Mouse (Mus musculus): ENCODE results near the gene Txnrd2. TPM values are rescaled to one million over a fixed set of nuclear protein-coding genes. Genes with fewer than 3 reads are reported as not detected.

Gene Txnrd2
- 83.7 and 91.8 TPM in 2 replicates for polyA plus RNA-seq (2014; fragmentation: Nextera tagmentation; extraction: Ambion mirVana)

DNA sequence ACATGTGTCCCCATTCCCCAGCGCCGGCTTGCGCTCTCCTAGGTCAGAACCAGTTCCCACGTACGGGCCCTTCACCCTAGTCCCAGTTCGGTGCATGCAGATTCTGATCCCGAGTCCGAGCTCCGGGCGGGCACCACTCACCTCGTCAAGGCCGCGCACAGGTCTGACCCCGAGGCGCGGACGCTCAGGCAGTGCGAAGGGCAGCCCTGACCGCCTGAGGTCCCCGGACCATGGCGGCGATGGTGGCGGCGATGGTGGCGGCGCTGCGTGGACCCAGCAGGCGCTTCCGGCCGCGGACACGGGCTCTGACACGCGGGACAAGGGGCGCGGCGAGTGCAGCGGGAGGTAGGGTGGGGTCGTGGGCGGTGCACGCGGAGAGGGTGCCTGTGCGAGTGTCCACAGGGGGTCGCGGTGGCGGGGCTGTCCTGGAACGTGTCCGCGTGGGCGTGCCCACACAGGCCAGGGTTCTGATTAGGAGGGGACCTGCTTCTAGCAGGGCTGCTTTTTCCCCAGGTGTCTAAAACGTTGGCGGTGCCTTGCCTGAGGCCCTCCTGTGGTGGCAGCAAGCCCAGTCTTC lies at the start of gene Txnrd2:
TSS of gene Txnrd2 (plus strand) at position 170 of the 577 bp plus-strand sequence.
- peak within 1 kb of the TSS; percentile 79 for H3K4me3 ChIP-seq (ENCODE audit: low read depth, low read length)
- no peaks in the 10 kb centered on the region for H3K27me3 ChIP-seq (replicated peaks; ENCODE audit: control insufficient read depth, insufficient read depth, low read length)
- DNase-seq (ENCODE audit: low spot score) (peak; percentile 80), ATAC-seq (replicated peaks; ENCODE audit: low FRiP score) (peak; percentile 65)
- H3K36me3 ChIP-seq (ENCODE audit: control insufficient read depth, insufficient read depth, low read length): peaks cover 11% of the 10 kb centered on the region; the same call in 1 of the 2 replicates
- WGBS: under 1% methylated on average over 52 of the region's 52 CpGs
- H3K9ac ChIP-seq (ENCODE audit: low read depth, low read length): peak within 1 kb of the TSS; percentile 87
- H3K9me3 ChIP-seq (ENCODE audit: control insufficient read depth, low read length): no peaks in the 10 kb centered on the region
- peaks cover 33% of the 10 kb centered on the region for H3K4me1 ChIP-seq (replicated peaks; ENCODE audit: control insufficient read depth, insufficient read depth, low read length)
- H3K4me2 ChIP-seq: peak within 1 kb of the TSS; percentile 88
- H3K27ac ChIP-seq (ENCODE audit: low read depth, low read length): peak within 1 kb of the TSS; percentile 86

DNA sequence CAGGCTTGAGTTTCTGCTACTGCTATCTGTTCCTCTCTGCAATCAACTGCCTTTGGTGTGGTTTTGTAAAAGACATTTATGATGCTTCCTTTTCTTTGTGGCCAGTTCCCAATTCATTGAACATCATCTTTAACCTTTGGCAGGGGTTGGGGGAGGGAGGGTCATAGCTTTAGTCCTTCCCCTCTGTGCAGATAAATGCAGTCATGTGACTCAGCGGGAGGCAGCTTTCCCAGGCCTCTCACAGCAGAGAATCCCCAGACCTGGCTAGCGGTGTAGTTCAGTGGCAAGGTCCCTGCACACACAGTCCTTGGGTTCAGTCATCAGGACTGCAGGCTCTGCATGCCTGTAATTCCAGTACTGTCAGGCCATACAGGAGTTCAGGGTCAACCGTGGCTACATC lies 49.0 kb upstream of the Txnrd2 start:
- H3K27ac ChIP-seq (ENCODE audit: low read depth, low read length): peak overlapping the region; percentile 28; the same call in 1 of the 2 replicates
- DNase-seq (ENCODE audit: low spot score) (no peak), ATAC-seq (replicated peaks; ENCODE audit: low FRiP score) (peak; percentile 78)
- H3K9ac ChIP-seq (ENCODE audit: low read depth, low read length): peak overlapping the region; percentile 45; the same call in 1 of the 2 replicates
- H3K4me2 ChIP-seq: no peak overlapping the region
- no peaks in the 10 kb centered on the region for H3K27me3 ChIP-seq (replicated peaks; ENCODE audit: control insufficient read depth, insufficient read depth, low read length)
- H3K4me3 ChIP-seq (ENCODE audit: low read depth, low read length): no peak overlapping the region
- H3K4me1 ChIP-seq (replicated peaks; ENCODE audit: control insufficient read depth, insufficient read depth, low read length): peaks cover 14% of the 10 kb centered on the region
- WGBS: 19% methylated on average over 3 of the region's 3 CpGs
- no peaks in the 10 kb centered on the region for H3K36me3 ChIP-seq (ENCODE audit: control insufficient read depth, insufficient read depth, low read length)
- no peaks in the 10 kb centered on the region for H3K9me3 ChIP-seq (ENCODE audit: control insufficient read depth, low read length)

DNA sequence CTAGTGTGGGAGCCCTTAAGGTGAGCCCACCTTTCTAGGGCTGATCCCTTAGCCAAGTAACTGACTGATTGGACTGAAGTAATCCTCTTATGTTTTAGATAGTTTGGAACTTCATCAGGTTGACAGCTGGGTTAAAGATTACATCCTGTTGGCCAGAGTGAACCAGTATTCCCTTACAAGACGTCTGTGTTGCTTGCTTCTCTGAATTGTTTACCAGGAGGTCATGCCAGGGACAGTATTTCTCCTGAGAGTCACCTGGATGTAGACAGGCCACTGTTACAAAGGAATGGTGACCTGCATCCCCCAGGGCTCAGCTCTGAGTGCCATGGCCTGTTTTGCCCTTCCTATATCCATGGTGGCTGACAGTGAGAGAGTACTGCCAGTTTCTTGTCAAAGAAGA lies 47.7 kb upstream of the Txnrd2 start:
- H3K4me1 ChIP-seq (replicated peaks; ENCODE audit: control insufficient read depth, insufficient read depth, low read length): peaks cover 16% of the 10 kb centered on the region
- WGBS: 41% methylated on average over 1 of the region's 1 CpGs
- DNase-seq (ENCODE audit: low spot score) (no peak), ATAC-seq (replicated peaks; ENCODE audit: low FRiP score) (no peak)
- no peak overlapping the region for H3K4me2 ChIP-seq
- H3K27ac ChIP-seq (ENCODE audit: low read depth, low read length): no peak overlapping the region
- no peak overlapping the region for H3K4me3 ChIP-seq (ENCODE audit: low read depth, low read length)
- H3K36me3 ChIP-seq (ENCODE audit: control insufficient read depth, insufficient read depth, low read length): no peaks in the 10 kb centered on the region
- H3K27me3 ChIP-seq (replicated peaks; ENCODE audit: control insufficient read depth, insufficient read depth, low read length): no peaks in the 10 kb centered on the region
- no peak overlapping the region for H3K9ac ChIP-seq (ENCODE audit: low read depth, low read length)
- H3K9me3 ChIP-seq (ENCODE audit: control insufficient read depth, low read length): no peaks in the 10 kb centered on the region

DNA sequence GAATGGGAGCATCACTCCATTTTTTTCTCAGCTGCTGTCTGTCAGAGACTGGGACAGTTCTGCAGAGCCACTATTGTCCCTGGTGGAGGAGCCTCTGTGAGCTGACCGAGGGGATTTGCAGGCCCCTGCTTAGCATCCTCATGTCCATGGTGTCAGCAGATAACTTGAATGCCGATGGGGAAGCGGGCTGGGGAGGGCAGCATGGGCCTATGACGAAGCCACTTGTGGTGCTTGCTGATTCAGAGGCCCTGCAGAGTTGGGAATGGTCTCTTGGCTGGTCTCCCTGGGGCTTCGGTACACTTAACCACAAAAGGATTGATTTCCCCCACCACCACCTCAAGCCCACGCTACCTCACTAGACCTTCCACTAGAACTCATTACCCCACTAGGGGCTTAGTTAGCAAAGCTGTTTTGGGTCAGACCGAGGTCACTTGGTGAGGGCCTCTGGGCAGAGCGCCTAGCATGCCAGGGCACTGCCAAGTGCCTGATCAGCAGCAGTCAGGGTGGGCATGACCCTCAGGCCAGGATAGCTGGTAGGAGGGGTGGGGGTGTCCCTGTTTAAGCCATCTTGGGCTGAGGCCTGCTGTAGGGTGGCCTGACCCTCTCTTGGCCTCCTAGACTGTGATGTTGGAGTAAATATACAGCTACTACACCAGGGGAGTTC lies 46.7 kb upstream of the Txnrd2 start:
- H3K36me3 ChIP-seq (ENCODE audit: control insufficient read depth, insufficient read depth, low read length): no peaks in the 10 kb centered on the region
- no peak for ATAC-seq (replicated peaks; ENCODE audit: low FRiP score)
- no peak overlapping the region for H3K9ac ChIP-seq (ENCODE audit: low read depth, low read length)
- H3K27me3 ChIP-seq (replicated peaks; ENCODE audit: control insufficient read depth, insufficient read depth, low read length): no peaks in the 10 kb centered on the region
- peaks cover 17% of the 10 kb centered on the region for H3K4me1 ChIP-seq (replicated peaks; ENCODE audit: control insufficient read depth, insufficient read depth, low read length)
- WGBS: 75% methylated on average over 8 of the region's 8 CpGs
- no peaks in the 10 kb centered on the region for H3K9me3 ChIP-seq (ENCODE audit: control insufficient read depth, low read length)
- no peak for DNase-seq (ENCODE audit: low spot score)
- H3K4me3 ChIP-seq (ENCODE audit: low read depth, low read length): no peak overlapping the region
- no peak overlapping the region for H3K4me2 ChIP-seq
- no peak overlapping the region for H3K27ac ChIP-seq (ENCODE audit: low read depth, low read length)

DNA sequence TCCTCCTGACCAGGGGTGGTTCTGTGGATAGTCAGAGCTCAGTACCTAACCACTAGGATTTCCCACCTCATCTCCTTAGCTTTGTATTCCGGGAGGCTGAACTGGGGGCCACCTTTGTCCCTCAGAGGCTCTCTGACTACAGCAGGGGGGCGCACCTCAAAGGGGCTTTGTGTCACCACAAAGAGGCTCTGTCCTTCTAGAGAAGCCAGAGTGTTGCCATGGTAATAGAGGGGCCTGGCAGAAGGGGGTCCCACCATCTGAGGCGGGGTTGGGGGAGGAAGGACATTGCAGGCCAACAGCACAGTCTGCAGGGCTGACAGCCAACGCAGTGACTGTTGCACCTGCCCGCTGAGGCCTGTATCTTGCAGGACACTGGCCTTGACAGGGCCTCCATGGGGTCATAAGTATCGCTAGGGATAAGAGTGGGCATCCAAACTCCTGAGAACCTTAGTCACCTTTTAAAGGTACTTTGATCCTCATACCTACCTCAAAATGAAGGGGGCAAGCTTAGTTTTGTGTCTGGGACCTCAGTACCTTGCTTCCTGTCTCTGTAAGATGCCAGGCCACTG lies 45.6 kb upstream of the Txnrd2 start:
- Histone ChIP-seq H3K4me2 (no peak overlapping the region), H3K4me1 (replicated peaks; ENCODE audit: control insufficient read depth, insufficient read depth, low read length) (peaks cover 17% of the 10 kb centered on the region), H3K4me3 (ENCODE audit: low read depth, low read length) (no peak overlapping the region), H3K9ac (ENCODE audit: low read depth, low read length) (no peak overlapping the region), H3K27ac (ENCODE audit: low read depth, low read length) (no peak overlapping the region), H3K27me3 (replicated peaks; ENCODE audit: control insufficient read depth, insufficient read depth, low read length) (no peaks in the 10 kb centered on the region), H3K9me3 (ENCODE audit: control insufficient read depth, low read length) (no peaks in the 10 kb centered on the region), H3K36me3 (ENCODE audit: control insufficient read depth, insufficient read depth, low read length) (no peaks in the 10 kb centered on the region)
- WGBS: 69% methylated on average over 6 of the region's 6 CpGs
- ATAC-seq (replicated peaks; ENCODE audit: low FRiP score): no peak
- DNase-seq (ENCODE audit: low spot score): no peak

DNA sequence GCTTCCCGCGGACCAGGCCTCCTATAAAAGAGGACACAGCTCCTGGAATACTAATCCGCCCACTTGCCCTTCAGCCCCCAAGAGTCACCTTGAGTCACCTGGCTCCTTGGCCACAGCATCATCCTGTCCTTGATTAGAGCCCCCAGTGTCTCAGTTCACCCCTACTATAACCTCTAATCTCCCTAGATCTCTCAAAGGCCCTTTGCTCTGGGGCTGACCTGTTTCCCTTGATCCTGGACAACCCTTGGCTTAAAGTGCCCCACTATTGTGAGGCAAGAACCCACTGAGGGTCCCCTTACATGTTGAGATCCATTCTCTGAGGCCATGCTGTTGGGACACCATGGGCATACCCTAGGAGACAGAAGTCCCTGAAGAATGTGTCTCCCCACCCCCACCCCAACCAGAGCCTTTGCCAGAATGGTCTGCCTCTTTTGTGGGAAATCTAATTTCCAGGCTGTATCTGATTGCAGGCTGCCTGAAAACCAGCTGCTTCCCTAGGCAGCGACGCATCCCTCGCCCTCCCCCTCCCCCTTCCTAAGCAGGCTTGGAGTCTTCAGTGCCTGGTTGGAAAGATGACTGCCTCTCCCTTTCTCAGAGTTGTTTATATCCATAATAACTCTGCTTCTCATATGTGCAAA lies 44.4 kb upstream of the Txnrd2 start:
- H3K4me1 ChIP-seq (replicated peaks; ENCODE audit: control insufficient read depth, insufficient read depth, low read length): peaks cover 13% of the 10 kb centered on the region
- no peaks in the 10 kb centered on the region for H3K27me3 ChIP-seq (replicated peaks; ENCODE audit: control insufficient read depth, insufficient read depth, low read length)
- no peak overlapping the region for H3K4me2 ChIP-seq
- no peak overlapping the region for H3K9ac ChIP-seq (ENCODE audit: low read depth, low read length)
- H3K4me3 ChIP-seq (ENCODE audit: low read depth, low read length): no peak overlapping the region
- H3K27ac ChIP-seq (ENCODE audit: low read depth, low read length): no peak overlapping the region
- 75% methylated on average over 6 of the region's 6 CpGs for WGBS
- no peak for ATAC-seq (replicated peaks; ENCODE audit: low FRiP score)
- no peaks in the 10 kb centered on the region for H3K36me3 ChIP-seq (ENCODE audit: control insufficient read depth, insufficient read depth, low read length)
- H3K9me3 ChIP-seq (ENCODE audit: control insufficient read depth, low read length): no peaks in the 10 kb centered on the region
- no peak for DNase-seq (ENCODE audit: low spot score)

DNA sequence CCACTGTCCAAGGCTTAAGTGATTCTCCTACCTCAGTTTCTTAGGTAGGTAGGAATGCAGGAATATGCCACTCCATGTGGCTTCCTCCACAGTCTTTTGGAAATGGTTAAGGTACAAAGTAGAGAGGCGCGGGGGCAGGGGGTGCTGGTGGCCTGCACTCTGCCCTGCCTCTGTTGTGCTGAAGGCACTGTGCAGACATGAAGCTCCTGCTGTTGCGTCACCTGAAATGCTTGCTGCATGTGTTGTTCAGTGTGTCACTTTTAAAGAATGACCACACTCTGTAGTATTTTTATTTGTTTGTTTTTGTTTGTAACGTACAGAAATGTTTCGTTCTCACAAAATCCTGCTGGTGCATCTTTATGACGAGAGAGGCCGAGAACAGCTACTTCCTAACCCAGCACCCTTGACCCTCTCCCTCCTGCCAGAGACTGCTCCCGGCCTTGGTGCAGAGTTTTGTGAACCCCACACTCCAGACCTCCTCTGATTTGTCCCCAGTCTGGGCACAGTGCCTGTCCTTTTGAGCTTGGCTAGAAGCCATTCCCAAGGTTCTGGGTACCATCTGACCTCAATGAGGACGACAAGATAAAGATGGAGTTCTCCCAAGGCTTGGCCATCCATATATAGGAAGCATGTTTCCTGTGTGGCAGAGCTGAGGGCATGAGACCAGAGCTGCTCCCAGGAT lies 43.0 kb upstream of the Txnrd2 start:
- H3K9ac ChIP-seq (ENCODE audit: low read depth, low read length): no peak overlapping the region
- no peak for DNase-seq (ENCODE audit: low spot score)
- peaks cover 18% of the 10 kb centered on the region for H3K4me1 ChIP-seq (replicated peaks; ENCODE audit: control insufficient read depth, insufficient read depth, low read length)
- H3K27me3 ChIP-seq (replicated peaks; ENCODE audit: control insufficient read depth, insufficient read depth, low read length): no peaks in the 10 kb centered on the region
- ATAC-seq (replicated peaks; ENCODE audit: low FRiP score): no peak
- no peak overlapping the region for H3K27ac ChIP-seq (ENCODE audit: low read depth, low read length)
- no peak overlapping the region for H3K4me3 ChIP-seq (ENCODE audit: low read depth, low read length)
- no peak overlapping the region for H3K4me2 ChIP-seq
- 76% methylated on average over 9 of the region's 9 CpGs for WGBS
- H3K9me3 ChIP-seq (ENCODE audit: control insufficient read depth, low read length): no peaks in the 10 kb centered on the region
- no peaks in the 10 kb centered on the region for H3K36me3 ChIP-seq (ENCODE audit: control insufficient read depth, insufficient read depth, low read length)

DNA sequence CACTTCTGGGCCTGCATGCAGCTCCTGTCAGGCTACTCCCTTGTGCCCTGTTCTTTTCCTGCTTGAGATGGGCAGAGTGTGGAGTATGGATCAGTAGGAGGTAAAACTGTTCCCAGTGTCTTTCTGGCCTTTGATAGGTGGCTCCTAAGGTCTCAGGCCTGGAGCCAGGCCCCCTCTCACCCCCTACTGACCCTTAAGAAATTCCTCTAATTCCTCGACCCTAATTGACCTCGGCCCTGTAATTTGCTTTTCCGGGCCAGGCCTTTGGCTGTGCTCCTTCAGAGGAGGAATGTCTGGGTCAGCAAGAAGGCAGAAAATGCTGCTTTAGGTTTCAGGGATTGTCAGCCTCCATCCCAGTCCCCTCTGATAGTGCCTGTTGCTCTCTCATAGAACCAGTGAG lies 42.4 kb upstream of the Txnrd2 start:
- no peak overlapping the region for H3K9ac ChIP-seq (ENCODE audit: low read depth, low read length)
- ATAC-seq (replicated peaks; ENCODE audit: low FRiP score) (no peak), DNase-seq (ENCODE audit: low spot score) (no peak)
- WGBS: 31% methylated on average over 3 of the region's 3 CpGs
- H3K36me3 ChIP-seq (ENCODE audit: control insufficient read depth, insufficient read depth, low read length): no peaks in the 10 kb centered on the region
- H3K27ac ChIP-seq (ENCODE audit: low read depth, low read length): no peak overlapping the region
- peaks cover 24% of the 10 kb centered on the region for H3K4me1 ChIP-seq (replicated peaks; ENCODE audit: control insufficient read depth, insufficient read depth, low read length)
- no peak overlapping the region for H3K4me2 ChIP-seq
- H3K9me3 ChIP-seq (ENCODE audit: control insufficient read depth, low read length): no peaks in the 10 kb centered on the region
- H3K4me3 ChIP-seq (ENCODE audit: low read depth, low read length): no peak overlapping the region
- no peaks in the 10 kb centered on the region for H3K27me3 ChIP-seq (replicated peaks; ENCODE audit: control insufficient read depth, insufficient read depth, low read length)
